16 mouse cellular contexts compared by ENCODE assay signal in genomic region chr12:87385051-87385450, GRCm38 (mm10).
"Had no signal": no experiment of that assay in that cellular context is flagged by ENCODE, and none has a peak within 500 bp of the region (broad histone marks: within the 10 kb centered on the region; RNA-seq: fewer than 3 reads in every experiment).

No protein-coding gene starts in this region.

- H3K9ac ChIP-seq: lung, embryonic 15.5 days; midbrain, embryonic 12.5 days; midbrain, embryonic 15.5 days; neural tube, embryonic 12.5 days; stomach, embryonic 15.5 days had no signal

- ATAC-seq: lung, postnatal 0 days; midbrain, embryonic 15.5 days had no signal

- H3K27me3 ChIP-seq: lung, embryonic 15.5 days; megakaryocyte, embryonic 14.5 days; midbrain, embryonic 12.5 days; midbrain, embryonic 15.5 days; neural tube, embryonic 12.5 days; stomach, embryonic 15.5 days had no signal

- H3K4me3 ChIP-seq: lung, embryonic 15.5 days; megakaryocyte, embryonic 14.5 days; midbrain, embryonic 12.5 days; midbrain, embryonic 15.5 days; neural tube, embryonic 12.5 days; stomach, embryonic 15.5 days had no signal

- H3K9me3 ChIP-seq: lung, embryonic 15.5 days; megakaryocyte, embryonic 14.5 days; midbrain, embryonic 12.5 days; midbrain, embryonic 15.5 days; neural tube, embryonic 12.5 days; stomach, embryonic 15.5 days had no signal

- H3K4me1 ChIP-seq: stomach, embryonic 15.5 days had no signal

- DNase-seq: lung, adult 2 months; lung, postnatal 14 days; lung, postnatal 36 days; right cerebral cortex, postnatal 14 days; thymus, adult 18-20 months; thymus, postnatal 14 days; thymus, postnatal 36 days had no signal

- H3K36me3 ChIP-seq: lung, embryonic 15.5 days; midbrain, embryonic 12.5 days; midbrain, embryonic 15.5 days; neural tube, embryonic 12.5 days; stomach, embryonic 15.5 days had no signal

- H3K4me2 ChIP-seq: lung, embryonic 15.5 days; midbrain, embryonic 12.5 days; midbrain, embryonic 15.5 days; neural tube, embryonic 12.5 days; stomach, embryonic 15.5 days had no signal

- H3K27ac ChIP-seq: lung, embryonic 15.5 days; macrophage; midbrain, embryonic 12.5 days; midbrain, embryonic 15.5 days; neural tube, embryonic 12.5 days; stomach, embryonic 15.5 days; stomach, postnatal 0 days had no signal
